Mouse (Mus musculus): Measurements from ENCODE around the gene Alk.

Alk gene

GRCm38 (mm10) chr17:72153038-72153437 is 451.4 kb downstream of the Alk start:
- no peak for DNase-seq (ENCODE audit: low read depth in 1 of 2, low spot score in 2 of 2)

- DNase-seq (ENCODE audit: low read depth in 1 of 2, low spot score in 2 of 2): no peak
Measured at GRCm38 (mm10) chr17:72144946-72145598, 459.4 kb downstream of the Alk start.

GRCm38 (mm10) chr17:72144461-72144860 is 460.0 kb downstream of the Alk start:
- no peak for DNase-seq (ENCODE audit: low read depth in 1 of 2, low spot score in 2 of 2)

GRCm38 (mm10) chr17:72132140-72132911 is 472.1 kb downstream of the Alk start:
- DNase-seq (ENCODE audit: low read depth in 1 of 2, low spot score in 2 of 2): no peak

- DNase-seq (ENCODE audit: low read depth in 1 of 2, low spot score in 2 of 2): no peak
Measured at GRCm38 (mm10) chr17:72121660-72122059, 482.8 kb downstream of the Alk start.

- no peak for DNase-seq (ENCODE audit: low read depth in 1 of 2, low spot score in 2 of 2)
Measured at GRCm38 (mm10) chr17:72120278-72120677, 484.1 kb downstream of the Alk start.

- no peak for DNase-seq (ENCODE audit: low read depth in 1 of 2, low spot score in 2 of 2)
Measured at GRCm38 (mm10) chr17:72118376-72118775, 486.1 kb downstream of the Alk start.

- no peak for DNase-seq (ENCODE audit: low read depth in 1 of 2, low spot score in 2 of 2)
Measured at GRCm38 (mm10) chr17:72115271-72115944, 489.0 kb downstream of the Alk start.

GRCm38 (mm10) chr17:72112004-72112403 is 492.4 kb downstream of the Alk start:
- no peak for DNase-seq (ENCODE audit: low read depth in 1 of 2, low spot score in 2 of 2)

GRCm38 (mm10) chr17:72111528-72111927 is 492.9 kb downstream of the Alk start:
- DNase-seq (ENCODE audit: low read depth in 1 of 2, low spot score in 2 of 2): no peak

GRCm38 (mm10) chr17:72087261-72087703 is 517.1 kb downstream of the Alk start:
- no peak for DNase-seq (ENCODE audit: low read depth in 1 of 2, low spot score in 2 of 2)

GRCm38 (mm10) chr17:72081396-72081795 is 523.0 kb downstream of the Alk start:
- DNase-seq (ENCODE audit: low read depth in 1 of 2, low spot score in 2 of 2): no peak

- no peak for DNase-seq (ENCODE audit: low read depth in 1 of 2, low spot score in 2 of 2)
Measured at GRCm38 (mm10) chr17:72076306-72076921, 528.0 kb downstream of the Alk start.

GRCm38 (mm10) chr17:72071871-72072270 is 532.6 kb downstream of the Alk start:
- DNase-seq (ENCODE audit: low read depth in 1 of 2, low spot score in 2 of 2): no peak

- no peak for DNase-seq (ENCODE audit: low read depth in 1 of 2, low spot score in 2 of 2)
Measured at GRCm38 (mm10) chr17:72068176-72068575, 536.3 kb downstream of the Alk start.

GRCm38 (mm10) chr17:72062978-72063377 is 541.4 kb downstream of the Alk start:
- DNase-seq (ENCODE audit: low read depth in 1 of 2, low spot score in 2 of 2): no peak

GRCm38 (mm10) chr17:72059312-72059711 is 545.1 kb downstream of the Alk start:
- no peak for DNase-seq (ENCODE audit: low read depth in 1 of 2, low spot score in 2 of 2)

- DNase-seq (ENCODE audit: low read depth in 1 of 2, low spot score in 2 of 2): no peak
Measured at GRCm38 (mm10) chr17:72045671-72046070, 558.8 kb downstream of the Alk start.

GRCm38 (mm10) chr17:72043667-72044390 is 560.6 kb downstream of the Alk start:
- DNase-seq (ENCODE audit: low read depth in 1 of 2, low spot score in 2 of 2): no peak

- DNase-seq (ENCODE audit: low read depth in 1 of 2, low spot score in 2 of 2): no peak
Measured at GRCm38 (mm10) chr17:72043001-72043666, 561.3 kb downstream of the Alk start.
